Mouse (Mus musculus) MEL (cell line): Measurements from ENCODE around the gene Rflnb. TPM values are rescaled to one million over a fixed set of nuclear protein-coding genes. Genes with fewer than 3 reads are reported as not detected.
A peak's percentile ranks its signal among the peaks of the same experiment; 100 is the strongest.

Experiments
- DNase-seq: peaks from one replicate; pipeline ENCODE4 v3.0.0; 2011; ENCODE audit warnings: low read depth, low spot score
- H3K27ac ChIP-seq: 2 replicates; pipeline ENCODE4 v1.5.1; 2012; ENCODE audit warnings: low read depth, mild to moderate bottlenecking, control low read depth, low read length, moderate library complexity; ENCODE audit not compliant: control insufficient read depth
- H3K27me3 ChIP-seq, 2 experiments: fragments of 150-350 bp in 1 of 2; sonication (generic) in 1 of 2; 2 replicates each; pipeline ENCODE4 v1.6.1; 2012; ENCODE audit warnings: low read length in 2 of 2, mild to moderate bottlenecking in 2 of 2, improper control_type of control experiment in 1 of 2, moderate library complexity in 1 of 2; ENCODE audit not compliant: insufficient read depth in 2 of 2, control insufficient read depth in 1 of 2
- H3K36me3 ChIP-seq, 2 experiments: 2 replicates each; pipeline ENCODE4 v1.6.1; 2012 to 2014; ENCODE audit warnings: low read length in 2 of 2, improper control_type of control experiment in 1 of 2, inconsistent platforms in 1 of 2, mild to moderate bottlenecking in 1 of 2; ENCODE audit not compliant: insufficient read depth in 2 of 2, control insufficient read depth in 1 of 2
- H3K4me1 ChIP-seq, 2 experiments: fragments of 150-350 bp in 1 of 2; sonication (generic) in 1 of 2; 2 replicates each; pipeline ENCODE4 v1.6.1; 2012; ENCODE audit warnings: low read length in 2 of 2, improper control_type of control experiment in 1 of 2, mild to moderate bottlenecking in 1 of 2; ENCODE audit not compliant: insufficient read depth in 2 of 2, control insufficient read depth in 1 of 2
- H3K4me3 ChIP-seq, 2 experiments: fragments of 150-350 bp in 1 of 2; sonication (generic) in 1 of 2; 2 replicates each; pipeline ENCODE4 v1.5.1; 2012; ENCODE audit warnings: low read depth in 2 of 2, low read length in 2 of 2, mild to moderate bottlenecking in 2 of 2, moderate library complexity in 2 of 2, control low read depth in 1 of 2, improper control_type of control experiment in 1 of 2; ENCODE audit not compliant: control insufficient read depth in 1 of 2, insufficient read depth in 1 of 2
- H3K79me2 ChIP-seq: 2 replicates; pipeline ENCODE4 v1.6.1; 2012; ENCODE audit warnings: mild to moderate bottlenecking, low read length, moderate library complexity; ENCODE audit not compliant: control insufficient read depth, poor library complexity, insufficient read depth
- H3K9ac ChIP-seq: 2 replicates; pipeline ENCODE4 v1.6.1; 2012; ENCODE audit warnings: low read depth, mild to moderate bottlenecking, control low read depth, low read length, moderate library complexity; ENCODE audit not compliant: control insufficient read depth, poor library complexity, severe bottlenecking
- H3K9me3 ChIP-seq: fragments of 150-350 bp; sonication (generic); replicated peaks from 2 replicates; pipeline ENCODE4 v1.6.1; 2012; ENCODE audit warnings: mild to moderate bottlenecking, low read length, improper control_type of control experiment, moderate library complexity; ENCODE audit not compliant: insufficient read depth
- CHD1 ChIP-seq: IDR thresholded peaks from 2 replicates; pipeline ENCODE4 v1.6.1; 2012; ENCODE audit warnings: low read depth, mild to moderate bottlenecking, inconsistent platforms, low read length, improper control_type of control experiment
- CTCF ChIP-seq, 3 experiments: IDR thresholded peaks in 2 of 3; conservative IDR thresholded peaks in 1 of 3; 2 replicates each; pipeline ENCODE4 v1.5.1; 2011 to 2012; ENCODE audit warnings: low read length in 3 of 3, low read depth in 2 of 3, mild to moderate bottlenecking in 2 of 3, improper control_type of control experiment in 1 of 3, inconsistent platforms in 1 of 3, mixed read lengths in 1 of 3, moderate library complexity in 1 of 3; ENCODE audit not compliant: control insufficient read depth in 1 of 3, insufficient read depth in 1 of 3, poor library complexity in 1 of 3, severe bottlenecking in 1 of 3
- E2F4 ChIP-seq: IDR thresholded peaks from 2 replicates; pipeline ENCODE4 v1.6.1; 2011; ENCODE audit warnings: low read depth, low read length, improper control_type of control experiment, borderline replicate concordance
- ELF1 ChIP-seq: IDR thresholded peaks from 2 replicates; pipeline ENCODE4 v1.6.1; 2014; ENCODE audit warnings: low read depth, mild to moderate bottlenecking, inconsistent platforms, low read length, improper control_type of control experiment, moderate library complexity
- ETS1 ChIP-seq: IDR thresholded peaks from 2 replicates; pipeline ENCODE4 v1.6.1; 2012; ENCODE audit warnings: low read depth, mild to moderate bottlenecking, inconsistent platforms, low read length, improper control_type of control experiment, moderate library complexity
- GABPA ChIP-seq: IDR thresholded peaks from 2 replicates; pipeline ENCODE4 v1.6.1; 2012; ENCODE audit warnings: low read depth, mild to moderate bottlenecking, inconsistent platforms, low read length, improper control_type of control experiment, moderate library complexity
- GATA1 ChIP-seq: IDR thresholded peaks from 2 replicates; pipeline ENCODE4 v1.6.1; 2011; ENCODE audit warnings: low read depth, low read length, improper control_type of control experiment
- HCFC1 ChIP-seq: IDR thresholded peaks from 2 replicates; pipeline ENCODE4 v1.6.1; 2012; ENCODE audit warnings: low read depth, mild to moderate bottlenecking, inconsistent platforms, low read length, improper control_type of control experiment, moderate library complexity
- JUND ChIP-seq: IDR thresholded peaks from 2 replicates; pipeline ENCODE4 v1.6.1; 2011; ENCODE audit warnings: low read depth, mild to moderate bottlenecking, improper control_type of control experiment, low read length
- KAT2A ChIP-seq: conservative IDR thresholded peaks from 2 replicates; pipeline ENCODE4 v1.6.1; 2012; ENCODE audit warnings: low read depth, low read length, improper control_type of control experiment, inconsistent platforms
- MAFK ChIP-seq: IDR thresholded peaks from 2 replicates; pipeline ENCODE4 v1.6.1; 2011; ENCODE audit warnings: low read depth, mild to moderate bottlenecking, low read length, improper control_type of control experiment, borderline replicate concordance
- MAX ChIP-seq: IDR thresholded peaks from 2 replicates; pipeline ENCODE4 v1.6.1; 2011; ENCODE audit warnings: low read length, improper control_type of control experiment
- MXI1 ChIP-seq: IDR thresholded peaks from 2 replicates; pipeline ENCODE4 v1.6.1; 2011; ENCODE audit warnings: mild to moderate bottlenecking, low read depth, low read length, improper control_type of control experiment
- MYB ChIP-seq: IDR thresholded peaks from 2 replicates; pipeline ENCODE4 v1.6.1; 2011; ENCODE audit warnings: mild to moderate bottlenecking, low read depth, low read length, improper control_type of control experiment
- MYC ChIP-seq: IDR thresholded peaks from 2 replicates; pipeline ENCODE4 v1.6.1; 2011; ENCODE audit warnings: low read depth, mild to moderate bottlenecking, low read length, improper control_type of control experiment, moderate library complexity
- NRF1 ChIP-seq: IDR thresholded peaks from 2 replicates; pipeline ENCODE4 v1.6.1; 2014; ENCODE audit warnings: low read depth, mild to moderate bottlenecking, inconsistent platforms, low read length, improper control_type of control experiment, moderate library complexity; ENCODE audit not compliant: poor library complexity, insufficient read depth, severe bottlenecking
- POLR2A ChIP-seq, 2 experiments: IDR thresholded peaks; 2 replicates each; pipeline ENCODE4 v1.6.1; 2011 to 2012; ENCODE audit warnings: low read length in 2 of 2, mild to moderate bottlenecking in 2 of 2, control low read depth in 1 of 2, improper control_type of control experiment in 1 of 2, low read depth in 1 of 2, moderate library complexity in 1 of 2; ENCODE audit not compliant: control insufficient read depth in 1 of 2, insufficient read depth in 1 of 2, poor library complexity in 1 of 2
- POLR2AphosphoS2 ChIP-seq: IDR thresholded peaks from 2 replicates; pipeline ENCODE4 v1.6.1; 2011; ENCODE audit warnings: low read length, improper control_type of control experiment
- RAD21 ChIP-seq: IDR thresholded peaks from 2 replicates; pipeline ENCODE4 v1.6.1; 2011; ENCODE audit warnings: mild to moderate bottlenecking, low read depth, low read length, improper control_type of control experiment
- RCOR1 ChIP-seq: IDR thresholded peaks from 2 replicates; pipeline ENCODE4 v1.6.1; 2012; ENCODE audit warnings: low read depth, mild to moderate bottlenecking, inconsistent platforms, low read length, improper control_type of control experiment
- SIN3A ChIP-seq: IDR thresholded peaks from 2 replicates; pipeline ENCODE4 v1.6.1; 2012; ENCODE audit warnings: low read length, improper control_type of control experiment, inconsistent platforms
- SMC3 ChIP-seq: IDR thresholded peaks from 2 replicates; pipeline ENCODE4 v1.6.1; 2011; ENCODE audit warnings: low read depth, low read length, improper control_type of control experiment
- TAL1 ChIP-seq: IDR thresholded peaks from 2 replicates; pipeline ENCODE4 v1.6.1; 2012; ENCODE audit warnings: mild to moderate bottlenecking, inconsistent platforms, low read length, moderate library complexity, mixed read lengths
- TBP ChIP-seq: IDR thresholded peaks from 2 replicates; pipeline ENCODE4 v1.8.0; 2011; ENCODE audit warnings: low read depth, low read length, improper control_type of control experiment
- TCF12 ChIP-seq: IDR thresholded peaks from 2 replicates; pipeline ENCODE4 v1.6.1; 2014; ENCODE audit warnings: low read depth, mild to moderate bottlenecking, inconsistent platforms, low read length, improper control_type of control experiment, moderate library complexity
- UBTF ChIP-seq: IDR thresholded peaks from 2 replicates; pipeline ENCODE4 v1.6.1; 2012; ENCODE audit warnings: low read depth, mild to moderate bottlenecking, inconsistent platforms, low read length, improper control_type of control experiment, moderate library complexity, borderline replicate concordance; ENCODE audit not compliant: insufficient read depth
- USF1 ChIP-seq: IDR thresholded peaks from 2 replicates; pipeline ENCODE4 v1.6.1; 2014; ENCODE audit warnings: low read depth, mild to moderate bottlenecking, inconsistent platforms, low read length, improper control_type of control experiment, moderate library complexity
- USF2 ChIP-seq, 2 experiments: IDR thresholded peaks; 2 replicates each; pipeline ENCODE4 v1.6.1; 2011 to 2012; ENCODE audit warnings: improper control_type of control experiment in 2 of 2, low read length in 2 of 2, borderline replicate concordance in 1 of 2, inconsistent platforms in 1 of 2, low read depth in 1 of 2, mild to moderate bottlenecking in 1 of 2; ENCODE audit not compliant: insufficient read depth in 1 of 2
- ZC3H11A ChIP-seq: IDR thresholded peaks from 2 replicates; pipeline ENCODE4 v1.6.1; 2012; ENCODE audit warnings: low read depth, mild to moderate bottlenecking, inconsistent platforms, low read length, improper control_type of control experiment
- ZMIZ1 ChIP-seq: IDR thresholded peaks from 2 replicates; pipeline ENCODE4 v1.6.1; 2012; ENCODE audit warnings: low read depth, mild to moderate bottlenecking, inconsistent platforms, low read length, improper control_type of control experiment, moderate library complexity
- ZNF384 ChIP-seq: IDR thresholded peaks from 2 replicates; pipeline ENCODE4 v1.6.1; 2012; ENCODE audit warnings: low read depth, mild to moderate bottlenecking, inconsistent platforms, low read length, improper control_type of control experiment
- polyA plus RNA-seq, 2 experiments: library from polyadenylated mRNA; stranded (reverse) in 1 of 2; unstranded in 1 of 2; fragments of >175 nt in 1 of 2; fragments of >200 nt in 1 of 2; gene quantifications; 2 replicates each; pipeline versions ENCODE4 v1.2.1 to v1.2.4; 2012; ENCODE audit warnings: low replicate concordance in 2 of 2, low read depth in 1 of 2; ENCODE audit not compliant: insufficient read length in 2 of 2, insufficient read depth in 1 of 2, missing spikeins in 1 of 2
- total RNA-seq: library from RNA; depleted of rRNA; stranded (reverse); fragments of 300-350 nt; gene quantifications from 2 replicates; pipeline ENCODE4 v1.2.3, GENCODE M21; 2012

The Rflnb gene
- total and polyA plus RNA-seq, 3 experiments = 7.4 to 8.7 TPM; not detected in 1

GRCm38 (mm10) chr11:76001237-76001878, 26.2 kb downstream of the Rflnb start:
- H3K4me1 ChIP-seq = peaks cover 0 to 7% of the 10 kb centered on the region in 2 experiments; a peak in 1 of 4 replicates
- no peak overlapping the region for H3K9ac ChIP-seq
- H3K36me3 ChIP-seq = no peaks in the 10 kb centered on the region; a peak in 1 of 4 replicates
- TF ChIP-seq CTCF (IDR thresholded peaks at IDR 0.05 in 2 of 3, conservative IDR thresholded peaks at IDR 0.05 in 1 of 3; ENCODE audit: control insufficient read depth in 1 of 3, insufficient read depth in 1 of 3, low read depth in 2 of 3, low read length in 3 of 3, poor library complexity in 1 of 3, severe bottlenecking in 1 of 3) (peak in 1 of 3 experiments; percentile 59; a peak in 3 of 6 replicates), UBTF (no peak), MXI1 (no peak), MAX (no peak), USF2 (IDR thresholded peaks at IDR 0.05; ENCODE audit: borderline replicate concordance in 1 of 2, insufficient read depth in 1 of 2, low read depth in 1 of 2, low read length in 2 of 2) (no peak), RAD21 (peak; percentile 54), KAT2A (no peak), POLR2A (IDR thresholded peaks at IDR 0.05; ENCODE audit: control insufficient read depth in 1 of 2, insufficient read depth in 1 of 2, low read depth in 1 of 2, low read length in 2 of 2, poor library complexity in 1 of 2) (no peak), HCFC1 (no peak), SIN3A (no peak), NRF1 (no peak), JUND (no peak), MYC (no peak), TCF12 (no peak), USF1 (no peak), MYB (no peak), GABPA (no peak), ZNF384 (no peak), POLR2AphosphoS2 (no peak), ETS1 (no peak), ELF1 (no peak), SMC3 (peak; percentile 67), ZC3H11A (peak; percentile 53), TAL1 (no peak), E2F4 (no peak), GATA1 (no peak), TBP (no peak), ZMIZ1 (no peak), MAFK (no peak), RCOR1 (no peak), CHD1 (no peak)
- H3K27ac ChIP-seq = no peak overlapping the region
- no peak overlapping the region for H3K4me3 ChIP-seq
- H3K9me3 ChIP-seq = no peaks in the 10 kb centered on the region
- peaks cover 5 to 20% of the 10 kb centered on the region in 2 experiments for H3K27me3 ChIP-seq
- no peaks in the 10 kb centered on the region for H3K79me2 ChIP-seq
- peak; percentile 45 for DNase-seq
